Mouse (Mus musculus): ENCODE data around the gene Ctdsp2.
A peak's percentile ranks its signal among the peaks of the same experiment; 100 is the strongest.

The Ctdsp2 gene

GRCm38 (mm10) chr10:126962966-126963330 lies 15.6 kb upstream of the Ctdsp2 start:
- peak in 1 of 2 experiments; percentile 52 for DNase-seq

- no peak for DNase-seq
Measured at GRCm38 (mm10) chr10:126963821-126964220, 14.7 kb upstream of the Ctdsp2 start.

- no peak for DNase-seq
Measured at GRCm38 (mm10) chr10:126971363-126972050, 7.0 kb upstream of the Ctdsp2 start.

DNA sequence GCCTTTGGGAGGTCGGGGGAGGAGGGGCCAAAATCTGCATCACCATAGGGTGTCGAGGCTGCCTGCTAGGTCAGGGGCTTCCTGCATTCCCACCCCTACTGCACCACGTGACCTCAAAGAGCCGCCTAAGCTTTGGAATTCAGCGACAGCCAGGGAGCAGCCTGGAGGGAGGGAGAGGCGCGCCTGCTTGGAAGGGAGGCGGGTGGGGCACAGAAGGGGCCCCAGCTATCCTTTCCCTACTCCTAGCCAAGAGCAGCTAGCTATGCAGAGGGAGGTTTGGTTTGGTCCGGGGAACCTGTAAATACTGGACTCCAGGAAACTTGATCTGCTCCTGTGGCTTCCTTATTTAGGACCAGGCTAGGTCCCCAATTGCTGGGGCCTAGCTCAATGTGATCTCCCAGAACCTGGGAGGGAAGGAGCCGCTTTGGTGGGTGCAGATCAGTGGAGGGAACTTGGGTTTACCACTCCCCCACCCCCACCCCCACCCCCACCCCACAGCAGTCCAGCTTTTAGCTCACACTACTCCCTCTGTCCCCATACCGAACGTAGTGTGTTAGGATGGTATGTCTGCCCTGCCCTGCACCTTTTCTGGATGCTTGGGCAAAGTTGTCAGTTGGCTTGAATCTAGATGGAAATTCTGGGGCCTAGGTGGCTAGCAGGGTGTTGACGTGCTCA lies 6.3 kb upstream of the Ctdsp2 start:
- no peak for DNase-seq

- DNase-seq: no peak
Measured at GRCm38 (mm10) chr10:126972988-126973387, 5.5 kb upstream of the Ctdsp2 start.

DNA sequence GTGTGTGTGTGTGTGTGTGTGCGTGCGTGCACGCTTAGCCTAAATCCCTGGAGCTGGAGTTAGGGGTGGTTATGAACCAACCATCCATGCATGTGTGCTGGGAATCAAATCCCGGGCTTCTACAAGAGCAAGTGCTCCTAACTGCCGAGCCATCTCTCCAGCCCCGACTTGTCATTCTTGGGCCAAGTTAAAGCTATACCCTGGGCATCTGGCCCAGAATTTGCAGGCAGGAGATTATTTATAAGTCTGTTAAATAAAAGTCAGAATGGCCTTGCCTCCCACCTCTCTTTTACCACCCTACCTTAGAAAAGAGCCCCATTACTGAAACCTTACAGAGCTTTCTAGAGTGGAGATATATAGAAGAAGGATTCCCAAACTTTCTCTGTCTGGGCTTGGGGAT lies 2.8 kb upstream of the Ctdsp2 start:
- no peak for DNase-seq

- no peak for DNase-seq
Measured at GRCm38 (mm10) chr10:126977076-126977475, 1.4 kb upstream of the Ctdsp2 start.

GRCm38 (mm10) chr10:126979121-126979635 lies 661 bp downstream of the Ctdsp2 start:
- DNase-seq: peak; percentile 68 to 81

DNA sequence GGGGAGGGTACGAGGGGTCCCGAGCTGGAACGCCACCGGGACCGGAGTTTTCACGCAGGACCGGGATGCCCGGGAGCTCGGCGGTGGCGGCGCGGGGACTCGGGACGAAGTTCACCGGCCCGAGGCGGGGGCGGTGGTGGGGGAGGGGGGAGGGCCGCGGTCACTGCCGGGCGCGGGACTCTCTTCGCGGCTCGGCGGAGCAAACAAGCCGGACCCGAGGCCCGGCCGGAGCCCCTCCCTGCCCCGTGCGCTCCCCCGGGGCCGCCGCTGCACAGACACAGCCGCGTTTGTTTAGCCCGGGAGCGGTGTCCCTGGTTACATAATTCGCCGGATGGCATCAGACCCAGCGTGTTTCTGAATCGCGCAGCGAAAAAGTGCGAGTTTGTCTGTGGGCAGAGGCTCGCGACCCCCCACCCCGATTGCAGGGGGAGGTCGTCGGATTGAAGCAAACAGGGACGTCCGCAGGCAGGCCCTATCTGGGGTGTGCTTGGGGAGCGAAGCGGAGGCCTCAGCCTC lies 1.2 kb downstream of the Ctdsp2 start:
- peak; percentile 68 to 79 for DNase-seq

DNA sequence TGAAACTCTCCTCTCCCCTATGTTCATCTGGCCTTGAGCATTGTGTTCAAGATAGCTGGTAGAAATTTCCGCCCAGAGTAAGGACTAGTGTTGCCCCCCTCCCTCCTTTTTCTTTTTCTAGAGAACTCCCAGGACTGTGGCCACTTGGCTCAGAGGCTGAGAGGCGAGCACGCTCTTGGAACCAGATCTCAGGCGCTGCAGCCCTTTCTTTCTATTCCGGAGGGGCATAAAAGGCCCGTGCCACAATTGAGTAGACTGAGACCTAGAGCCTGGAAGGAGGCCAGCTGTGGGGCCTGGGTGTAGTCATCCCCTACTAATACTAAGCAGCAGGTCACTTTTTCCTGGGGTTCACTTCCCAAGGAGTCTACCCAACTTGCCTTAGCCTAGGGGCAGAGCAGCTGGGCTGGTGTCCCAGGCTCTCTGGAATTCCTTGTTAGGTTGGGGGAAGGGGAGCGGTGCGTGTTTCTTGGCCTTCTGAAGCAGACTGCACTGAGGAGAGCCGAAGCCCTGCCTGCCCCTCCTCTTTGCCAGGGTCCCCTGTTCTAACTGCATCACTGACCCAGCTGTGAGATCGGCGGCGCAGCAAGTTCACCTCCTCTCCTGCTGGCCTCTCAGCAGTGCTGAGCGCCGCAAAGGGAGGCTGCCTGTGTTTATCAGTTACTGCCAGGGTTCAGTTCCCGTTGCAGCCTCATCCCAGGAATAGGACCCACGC lies 1.9 kb downstream of the Ctdsp2 start:
- DNase-seq: peak; percentile 52 to 69

DNA sequence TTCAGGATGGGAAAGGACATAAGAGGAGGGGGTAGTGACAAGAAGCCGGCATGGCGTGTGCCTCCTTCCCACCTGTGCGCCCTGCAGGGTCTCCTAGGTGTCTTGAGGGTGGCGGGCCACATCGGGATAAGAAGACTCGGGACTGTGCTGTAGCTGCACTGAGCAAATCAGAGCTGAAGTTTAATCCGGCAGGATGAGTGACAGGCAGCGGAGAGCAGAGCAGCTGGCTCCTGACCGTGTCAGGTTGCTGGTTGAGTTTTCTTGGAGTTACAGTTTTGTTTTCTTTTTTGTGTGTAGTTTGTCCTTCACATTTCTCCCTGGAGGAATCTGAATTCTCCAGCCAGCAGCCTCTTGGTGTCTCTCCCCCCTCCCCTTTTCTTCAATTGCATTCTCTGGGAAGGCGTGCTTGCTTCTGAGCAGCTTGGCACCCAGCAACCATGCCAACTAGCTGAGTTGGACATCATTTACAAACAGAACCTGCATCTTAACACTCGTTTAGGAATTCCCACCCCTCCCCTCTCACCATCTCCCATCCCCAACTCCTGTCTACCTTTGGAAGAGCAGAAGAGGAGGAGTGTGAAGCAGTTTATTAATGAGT lies 2.5 kb downstream of the Ctdsp2 start:
- DNase-seq: no peak

- no peak for DNase-seq
Measured at GRCm38 (mm10) chr10:126981746-126982145, 3.2 kb downstream of the Ctdsp2 start.

- no peak for DNase-seq
Measured at GRCm38 (mm10) chr10:126983193-126983725, 4.7 kb downstream of the Ctdsp2 start.

DNA sequence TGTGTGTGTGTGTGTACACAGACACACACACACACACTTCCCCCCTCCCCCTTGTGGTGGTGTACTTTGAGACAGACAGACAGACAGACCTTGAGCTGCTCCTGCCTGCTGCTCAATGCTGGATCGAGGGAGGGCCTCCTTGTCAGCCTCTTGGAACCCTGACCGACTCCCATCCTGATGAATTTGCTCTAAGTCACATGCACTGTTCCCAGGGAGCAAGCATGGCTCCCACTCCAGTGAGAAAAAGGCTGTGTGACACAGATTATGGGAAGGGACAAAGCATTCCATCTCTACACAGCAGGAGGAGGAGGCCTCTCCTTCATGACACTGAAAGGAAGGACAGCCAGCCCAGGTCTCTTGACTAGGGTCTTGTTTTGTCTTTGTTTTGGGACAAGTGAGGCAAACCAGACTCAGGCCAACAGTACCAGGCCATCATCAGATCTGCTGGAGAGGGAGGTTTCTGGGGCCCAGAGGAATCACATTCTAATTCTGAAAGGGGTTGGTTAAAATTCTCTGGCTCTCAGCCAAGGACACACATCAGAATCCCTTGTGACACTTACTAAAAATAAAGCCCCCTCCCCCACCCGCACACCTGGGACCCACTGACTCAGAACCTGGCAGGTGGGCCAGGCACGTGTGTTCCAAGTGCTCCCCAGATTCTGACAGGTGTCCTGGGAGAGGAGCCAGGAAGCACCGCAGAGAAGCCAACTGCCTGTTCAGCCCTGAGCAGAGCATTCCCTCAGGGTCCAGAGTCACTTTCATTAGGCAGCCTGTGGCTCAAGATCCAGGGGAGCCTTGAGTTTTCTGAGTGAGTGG lies 5.9 kb downstream of the Ctdsp2 start:
- DNase-seq: peak; percentile 88 to 94

DNA sequence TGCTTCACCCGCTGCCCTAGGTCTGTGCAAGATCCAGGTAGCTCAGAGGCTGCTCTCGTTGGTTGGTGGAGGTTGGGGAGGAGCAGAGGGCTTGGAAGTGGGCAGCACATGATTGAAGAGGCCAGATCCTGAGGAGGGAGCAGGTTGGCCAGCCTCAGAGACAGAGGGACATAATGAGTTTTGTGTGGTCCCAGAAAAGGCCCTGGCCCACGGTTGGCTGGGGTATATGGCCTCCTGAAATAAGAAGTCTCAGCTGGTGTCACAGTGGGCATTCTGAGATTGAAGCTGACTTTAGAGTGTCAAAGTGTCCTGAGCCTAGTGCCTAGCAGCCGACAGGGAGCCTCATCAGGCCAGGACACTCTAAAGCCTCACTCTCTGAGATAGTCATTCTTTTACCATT lies 6.6 kb downstream of the Ctdsp2 start:
- no peak for DNase-seq

- peak; percentile 50 to 56 for DNase-seq
Measured at GRCm38 (mm10) chr10:126985579-126985978, 7.1 kb downstream of the Ctdsp2 start.

DNA sequence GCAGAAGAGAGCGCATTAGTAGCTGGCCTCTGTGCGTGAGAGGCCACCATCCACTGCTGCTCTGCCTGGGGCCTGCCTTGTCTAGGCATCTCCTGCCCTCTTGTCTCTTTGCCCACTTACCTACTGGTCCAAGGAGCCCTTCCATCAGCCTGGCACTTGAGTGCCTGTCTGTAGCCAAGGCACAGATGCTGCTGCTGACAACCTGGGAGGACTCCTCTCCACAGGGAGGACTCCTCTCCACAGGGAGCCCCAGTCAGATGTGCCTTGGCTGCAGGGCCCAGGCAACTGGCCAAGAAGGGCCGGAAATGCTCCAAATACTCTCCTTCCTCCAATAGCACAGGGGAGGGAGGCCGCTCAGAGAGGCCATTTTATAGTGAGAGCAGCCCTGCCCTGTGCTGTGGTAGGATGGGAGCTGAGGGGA lies 8.0 kb downstream of the Ctdsp2 start:
- peak; percentile 86 to 90 for DNase-seq

GRCm38 (mm10) chr10:126987183-126988118 lies 8.9 kb downstream of the Ctdsp2 start:
- no peak for DNase-seq

GRCm38 (mm10) chr10:126988513-126989165 lies 10.1 kb downstream of the Ctdsp2 start:
- DNase-seq: no peak
